Mouse (Mus musculus) megakaryocyte, embryonic 14.5 days (primary cell): ENCODE measurements around the gene Cacng6.

Experiments
- FLI1 ChIP-seq: IDR thresholded peaks from 2 replicates; pipeline ENCODE4 v1.6.1; 2012; ENCODE audit warnings: low read length, inconsistent platforms, mixed read lengths
- GATA1 ChIP-seq: IDR thresholded peaks from 3 replicates; pipeline ENCODE4 v1.6.1; 2012; ENCODE audit warnings: mixed read lengths, low read length, inconsistent platforms, borderline replicate concordance

- TF ChIP-seq GATA1 (no peak), FLI1 (no peak)
These were observed 565 bp upstream of the Cacng6 start for GRCm38 (mm10) chr7:3423430-3423829.
